Mouse (Mus musculus) mature B cell (primary cell): ENCODE measurements around the gene AC124108.1.
"Not testable (repeated sequence)": the region's sequence is repeated elsewhere in the genome, so short reads cannot be mapped to it uniquely, and the experiment has no call there.

Experiments used
- in situ Hi-C: fragments of 300-500 bp; cut with MboI; formaldehyde crosslinking; loops from 2 replicates; pipeline ENCODE4 v1.14.3; 2019

AC124108.1 gene

DNA sequence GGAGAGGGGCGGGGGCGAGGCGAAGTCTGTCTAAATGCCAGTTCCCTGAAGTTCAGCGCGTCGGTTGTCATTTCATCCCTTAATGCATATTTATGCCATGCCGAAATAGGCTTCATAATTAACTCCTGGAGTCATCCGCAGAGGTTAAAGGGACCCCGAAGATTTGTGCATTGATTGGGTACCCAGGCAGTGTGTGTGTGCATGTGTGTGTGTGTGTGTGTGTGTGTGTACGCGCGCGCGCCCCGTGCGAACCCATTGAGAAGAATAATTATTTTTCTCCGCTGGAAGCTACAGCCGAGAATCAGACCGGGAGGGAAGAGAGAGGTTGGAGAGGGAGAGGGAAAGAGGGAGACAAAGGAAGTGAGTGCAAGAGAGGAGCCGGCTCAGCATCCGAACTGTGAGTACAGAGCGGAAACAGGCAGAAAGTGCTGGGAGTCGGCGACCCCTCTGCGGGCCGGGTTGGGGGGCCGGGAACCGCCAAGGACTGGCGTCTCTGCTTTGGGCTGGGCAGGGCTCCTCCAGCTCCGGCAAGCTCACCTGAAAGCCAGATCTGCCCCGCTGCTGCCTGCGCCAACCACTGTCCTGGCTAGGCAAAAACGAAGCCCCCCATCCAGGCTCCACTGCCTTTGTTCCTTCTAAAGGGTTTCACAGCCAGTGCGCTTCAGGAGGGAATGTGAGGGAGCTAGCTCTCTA lies at the start of gene AC124108.1, which contains the start of gene Lemd1:
TSS of gene AC124108.1 (plus strand) at position 365 of the 693 bp plus-strand sequence.
TSS of gene Lemd1 (plus strand) at position 339 of the 693 bp plus-strand sequence.
- in situ Hi-C loops = no loop called here

DNA sequence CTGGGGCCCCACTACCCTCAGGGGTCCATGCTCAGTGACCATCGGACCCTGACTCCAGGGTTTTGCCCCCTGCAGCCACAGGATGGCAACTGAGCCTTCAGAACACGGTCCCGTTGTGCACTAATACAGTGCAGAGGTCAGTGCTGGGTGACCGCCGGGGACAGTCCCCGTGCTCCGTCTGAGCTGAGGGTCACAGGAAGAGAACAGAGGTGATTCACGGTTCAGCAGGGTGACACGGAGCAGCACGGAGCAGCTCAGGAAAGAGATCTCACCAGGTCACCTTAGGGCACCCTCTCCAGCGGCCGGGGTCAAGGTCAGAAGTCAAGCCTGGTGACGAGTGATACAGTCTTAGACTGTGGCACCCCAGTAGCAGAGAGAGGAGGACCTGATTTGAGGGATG lies 49.5 kb upstream of the AC124108.1 start:
- in situ Hi-C loops = no loop called here

DNA sequence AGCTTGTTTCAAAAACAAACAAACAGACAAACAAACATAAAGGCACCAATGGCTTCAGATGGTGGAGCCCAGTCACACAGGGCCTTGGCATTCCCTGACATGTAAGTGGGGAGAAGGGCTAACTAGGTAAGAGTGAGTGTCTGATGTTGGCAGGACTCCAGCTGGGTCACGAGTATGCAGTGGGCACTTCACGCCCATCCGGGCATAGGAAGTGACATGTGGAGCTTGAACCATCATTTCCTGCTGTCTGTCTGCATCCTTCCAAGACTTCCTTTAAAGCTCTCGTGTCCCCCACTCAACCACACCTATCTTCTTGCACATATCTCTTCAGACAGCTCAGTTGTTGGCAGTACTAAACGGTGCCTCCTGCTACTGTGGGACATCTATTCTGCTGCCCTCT lies 48.2 kb upstream of the AC124108.1 start:
- in situ Hi-C loops = no loop called here

GRCm38 (mm10) chr1:132143730-132144129 lies 47.5 kb upstream of the AC124108.1 start:
- in situ Hi-C loops = no loop called here

DNA sequence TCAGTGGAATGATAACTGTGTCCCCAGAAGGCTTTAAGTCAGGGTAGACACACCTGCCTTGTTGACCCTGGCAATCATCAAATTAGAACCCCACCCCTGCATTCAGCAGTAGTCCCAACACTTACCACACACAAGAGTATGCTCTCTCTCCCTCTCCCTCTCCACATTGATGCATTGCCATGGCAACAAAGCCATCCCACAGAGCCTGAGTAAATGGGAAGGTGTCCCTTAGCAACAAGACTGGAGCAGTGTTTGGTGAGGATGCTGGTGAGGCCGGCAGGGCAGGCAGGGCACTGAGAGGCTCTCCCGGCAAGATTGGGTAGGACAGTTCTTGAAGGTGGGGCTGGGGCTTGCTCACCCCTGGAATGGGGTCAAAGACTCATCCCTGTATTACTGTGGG lies 47.0 kb upstream of the AC124108.1 start:
- in situ Hi-C loops = no loop called here

- in situ Hi-C loops = no loop called here
These were observed 46.4 kb upstream of the AC124108.1 start for GRCm38 (mm10) chr1:132144837-132145236.

DNA sequence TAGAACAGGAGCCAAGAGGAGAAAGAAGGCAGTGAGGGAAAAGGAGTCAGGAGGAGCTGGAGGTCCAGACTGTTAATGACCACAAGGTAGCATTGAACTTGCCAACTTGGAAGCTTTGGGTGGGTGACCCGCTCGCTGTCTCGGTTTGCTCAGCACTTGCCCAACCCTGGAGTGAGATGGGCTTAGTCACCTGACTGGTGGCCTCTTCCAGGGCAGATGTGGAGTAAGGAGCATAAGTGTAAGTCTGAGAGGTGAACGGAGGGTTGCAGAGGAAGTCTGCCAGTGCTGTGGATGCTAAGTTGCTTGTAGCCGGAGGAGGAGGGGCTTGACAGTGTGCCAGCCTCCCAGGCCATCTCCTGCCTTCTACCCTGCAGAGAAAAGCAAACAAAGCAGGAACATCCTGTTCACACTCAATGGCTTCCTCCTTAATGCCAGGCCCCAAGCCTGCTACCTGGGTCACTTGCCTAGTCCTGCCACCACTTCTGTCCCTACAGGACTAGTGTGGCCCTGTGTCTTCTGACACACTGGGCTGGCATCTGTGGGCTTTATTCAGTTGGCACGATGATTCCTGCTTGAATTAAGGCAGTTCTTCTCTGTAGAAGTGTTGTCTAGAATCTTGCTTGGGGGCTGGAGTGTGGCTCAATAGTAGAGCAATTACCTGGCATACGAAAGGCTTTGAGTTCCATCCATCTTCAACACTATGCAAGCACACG lies 45.1 kb upstream of the AC124108.1 start:
- in situ Hi-C loops = no loop called here

DNA sequence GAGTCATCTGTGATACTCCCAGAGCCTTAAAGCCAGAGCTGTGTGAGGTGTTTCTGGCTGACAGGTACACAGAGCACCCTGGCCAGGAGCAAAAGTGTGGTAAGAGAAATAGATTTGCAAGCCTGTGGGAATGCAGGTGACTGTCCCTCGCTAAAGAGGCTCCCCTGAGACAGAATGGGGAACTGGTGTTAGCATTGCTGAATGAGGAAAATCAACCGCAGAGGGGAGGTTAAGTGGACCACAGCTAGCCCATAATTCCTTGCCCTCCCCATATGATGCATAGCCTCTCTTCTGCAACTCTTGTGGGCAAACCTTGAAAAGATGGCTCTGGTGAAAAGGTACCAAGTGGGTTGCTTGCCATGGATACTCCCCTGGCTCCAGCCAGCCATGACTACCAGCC lies 41.8 kb upstream of the AC124108.1 start:
- in situ Hi-C loops = no loop called here

- in situ Hi-C loops = no loop called here
These were observed 41.1 kb upstream of the AC124108.1 start for GRCm38 (mm10) chr1:132150171-132150570.

- in situ Hi-C loops = no loop called here
These were observed 40.2 kb upstream of the AC124108.1 start for GRCm38 (mm10) chr1:132150817-132151601.

GRCm38 (mm10) chr1:132151908-132152307 lies 39.3 kb upstream of the AC124108.1 start:
- in situ Hi-C loops = no loop called here

GRCm38 (mm10) chr1:132153086-132153690 lies 38.1 kb upstream of the AC124108.1 start:
- in situ Hi-C loops = no loop called here

GRCm38 (mm10) chr1:132153691-132154090 lies 37.6 kb upstream of the AC124108.1 start:
- in situ Hi-C loops = no loop called here

DNA sequence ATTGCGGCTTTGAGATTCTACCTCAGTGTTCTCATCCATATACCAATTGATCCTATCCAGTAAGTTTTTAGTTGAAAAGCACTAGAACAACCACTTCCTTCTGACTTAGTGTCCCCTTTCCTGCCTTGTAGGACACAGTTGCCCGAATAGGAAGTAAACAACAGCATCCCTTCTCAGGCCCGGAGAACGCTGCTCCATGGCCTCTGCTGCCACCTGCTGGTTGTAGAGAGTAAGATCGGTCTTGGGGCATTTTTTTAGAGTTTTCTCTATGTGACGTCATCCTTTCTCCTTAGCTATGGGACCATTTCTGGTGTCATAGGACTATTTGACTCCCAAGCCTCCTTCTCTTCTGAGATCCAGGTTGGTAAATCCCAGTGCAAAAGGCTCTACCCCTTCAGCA lies 35.5 kb upstream of the AC124108.1 start:
- in situ Hi-C loops = no loop called here

- in situ Hi-C loops = no loop called here
These were observed 34.1 kb upstream of the AC124108.1 start for GRCm38 (mm10) chr1:132157016-132157781.

DNA sequence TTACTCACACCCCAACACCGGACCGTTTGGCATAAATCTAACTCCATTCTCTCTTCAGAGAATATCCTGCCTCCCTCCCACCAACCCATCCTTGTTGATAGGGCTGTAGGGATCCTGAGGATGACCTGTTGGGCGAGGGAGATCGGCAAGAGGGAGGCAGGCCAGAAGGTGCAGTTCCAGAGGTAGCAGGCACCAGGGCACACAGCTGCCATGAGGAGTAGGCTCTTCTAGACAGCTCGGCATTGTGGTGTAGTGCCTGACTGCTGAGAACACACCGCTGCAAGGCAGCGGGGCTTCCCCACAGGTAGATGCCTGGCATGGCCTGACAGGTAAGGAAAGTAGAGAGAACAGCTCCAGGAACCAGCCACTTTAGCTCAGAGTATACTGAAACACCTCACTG lies 33.4 kb upstream of the AC124108.1 start:
- in situ Hi-C loops = no loop called here

- in situ Hi-C loops = no loop called here
These were observed 32.5 kb upstream of the AC124108.1 start for GRCm38 (mm10) chr1:132158741-132159140.

DNA sequence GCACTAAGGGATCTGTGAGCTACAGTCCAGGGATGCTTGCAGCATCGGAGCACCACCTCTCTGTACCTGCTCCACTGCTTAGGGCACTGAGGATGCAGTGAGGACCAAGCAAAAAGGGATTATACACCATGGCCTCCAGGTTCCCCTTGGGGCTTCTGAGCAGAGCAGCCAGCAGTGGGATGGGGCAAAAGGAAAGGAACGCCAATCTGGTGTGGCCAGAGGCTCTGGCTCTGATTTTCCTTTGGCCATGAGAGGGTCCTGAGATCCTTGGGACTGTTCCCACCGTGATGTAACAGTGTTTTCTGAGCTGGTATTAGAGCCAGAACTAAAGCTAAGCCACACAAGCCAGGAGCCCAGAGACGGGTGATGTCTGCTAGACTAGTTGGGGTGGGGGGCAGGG lies 31.6 kb upstream of the AC124108.1 start:
- in situ Hi-C loops = no loop called here

DNA sequence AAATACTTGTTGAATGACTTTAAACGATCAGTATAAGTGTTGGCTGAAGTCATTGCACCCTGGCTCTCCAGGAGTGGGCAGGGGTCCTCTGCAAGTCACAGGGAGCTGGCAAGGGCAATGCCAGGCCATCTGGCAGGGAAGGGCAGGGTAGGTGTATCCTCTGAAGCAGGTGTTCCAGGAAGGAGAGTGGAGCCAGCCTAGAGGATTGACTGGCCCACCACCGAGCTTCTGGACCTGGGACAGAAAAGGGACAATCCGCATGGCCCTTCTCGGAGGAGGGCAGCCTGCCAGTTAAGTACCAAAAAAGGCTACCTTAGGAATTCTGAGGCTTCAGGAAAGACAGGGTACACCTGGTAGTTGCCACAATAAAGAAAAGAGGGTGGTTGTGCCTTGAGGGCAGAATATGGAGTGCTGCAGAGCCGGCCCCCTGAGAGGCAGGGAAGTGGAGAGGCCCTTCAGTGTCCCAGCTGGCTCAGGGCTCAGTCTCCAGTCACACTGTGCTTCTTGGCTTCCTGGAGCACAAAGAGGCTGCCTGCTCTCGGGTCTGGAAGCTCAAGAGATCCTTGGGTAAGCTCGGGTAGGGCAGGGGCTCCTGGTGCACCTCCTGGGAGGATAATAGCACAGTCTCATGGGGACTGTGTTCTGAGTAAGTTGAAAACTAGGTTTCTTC lies 29.9 kb upstream of the AC124108.1 start:
- in situ Hi-C loops = no loop called here

GRCm38 (mm10) chr1:132162618-132163017 lies 28.6 kb upstream of the AC124108.1 start:
- in situ Hi-C loops = not testable (repeated sequence)
